Mouse (Mus musculus) neural tube, embryonic 14.5 days (tissue): ENCODE measurements around the gene Elovl5. TPM values are rescaled to one million over a fixed set of nuclear protein-coding genes. Genes with fewer than 3 reads are reported as not detected.

Experiments used
- ATAC-seq: fragments of 200-750 bp; cut with Nextera tagmentation; 2 replicates; pipeline ENCODE4 v1.8.0; 2017; ENCODE audit warnings: low read depth, mild to moderate bottlenecking, moderate TSS enrichment, moderate library complexity
- H3K27ac ChIP-seq: fragments of 300-500 bp; sonication (generic); 2 replicates; pipeline ENCODE4 v1.5.1; 2014; ENCODE audit warnings: low read depth, mild to moderate bottlenecking, control low read depth, low read length, moderate library complexity, mixed read lengths
- H3K27me3 ChIP-seq: fragments of 300-500 bp; sonication (generic); 2 replicates; pipeline ENCODE4 v1.6.1; 2014; ENCODE audit warnings: low read length; ENCODE audit not compliant: control insufficient read depth, insufficient read depth
- H3K36me3 ChIP-seq: fragments of 300-500 bp; sonication (generic); 2 replicates; pipeline ENCODE4 v1.6.1; 2014; ENCODE audit warnings: low read length, mixed read lengths; ENCODE audit not compliant: control insufficient read depth, insufficient read depth
- H3K4me1 ChIP-seq: fragments of 300-500 bp; sonication (generic); 2 replicates; pipeline ENCODE4 v1.6.1; 2014; ENCODE audit warnings: low read length; ENCODE audit not compliant: control insufficient read depth, insufficient read depth
- H3K4me2 ChIP-seq: fragments of 300-500 bp; sonication (generic); 2 replicates; pipeline ENCODE4 v1.6.1; 2014; ENCODE audit warnings: mild to moderate bottlenecking, low read depth, low read length, control low read depth
- H3K4me3 ChIP-seq: fragments of 300-500 bp; sonication (generic); 2 replicates; pipeline ENCODE4 v1.5.1; 2014; ENCODE audit warnings: low read depth, low read length, control low read depth, mixed read lengths
- H3K9ac ChIP-seq: fragments of 300-500 bp; sonication (generic); replicated peaks from 2 replicates; pipeline ENCODE4 v1.6.1; 2014; ENCODE audit warnings: low read depth, mild to moderate bottlenecking, control low read depth, low read length, mixed read lengths
- H3K9me3 ChIP-seq: fragments of 300-500 bp; sonication (generic); 2 replicates; pipeline ENCODE4 v1.6.1; 2016; ENCODE audit warnings: low read length; ENCODE audit not compliant: control insufficient read depth
- WGBS: fragments of 180-500 bp; shearing (Covaris S2); extraction: QIAGEN DNeasy Blood & Tissue Kit; methylation state at CpG from one replicate; pipeline ENCODE4 v1.1.7; 2014; 5-methylcytosine and 5-hydroxymethylcytosine counted together
- polyA plus RNA-seq: library from polyadenylated mRNA; unstranded; fragments of >200 nt; fragmentation: Nextera tagmentation; extraction: Ambion mirVana; gene quantifications from 2 replicates; pipeline ENCODE4 v1.2.1, GENCODE M21; 2014

Elovl5 gene
- polyA plus RNA-seq, 1 experiment from 2014 or later = 69.1 TPM

DNA sequence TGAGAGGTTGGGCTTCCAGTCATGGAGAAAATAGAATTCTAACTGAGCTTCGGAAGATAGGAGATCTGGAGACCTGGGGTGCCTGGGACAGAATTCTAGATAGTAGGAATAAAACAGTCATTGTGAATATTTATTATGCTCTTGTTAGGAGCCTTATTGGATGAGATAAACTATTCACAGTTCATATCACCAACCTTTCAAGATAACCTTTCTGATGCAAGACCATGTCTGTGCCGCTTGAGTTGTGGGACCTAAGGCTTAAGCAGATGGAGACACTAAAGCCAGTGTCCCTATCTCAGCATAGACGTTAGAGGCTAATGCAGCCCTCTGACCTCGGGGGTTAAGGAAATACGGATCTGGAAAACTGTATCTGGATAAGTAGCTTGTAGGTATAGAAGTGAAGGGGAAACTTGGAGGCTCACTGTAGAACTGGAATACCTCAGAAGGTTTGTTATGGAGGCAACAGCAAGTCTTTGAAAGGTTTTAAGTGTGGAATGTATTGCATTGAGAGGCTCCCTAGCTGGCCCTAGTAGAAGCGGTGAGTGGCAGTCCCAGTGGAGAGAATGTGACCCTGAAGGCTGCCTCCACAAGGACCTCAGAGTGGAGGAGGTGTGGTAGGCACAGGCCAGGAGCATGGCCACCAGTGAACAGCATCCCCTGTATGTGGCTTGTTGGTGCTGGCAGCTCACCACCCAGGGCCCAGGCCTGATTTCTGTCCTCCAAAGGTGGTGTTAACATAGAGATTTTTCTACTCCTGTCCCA lies 52.2 kb downstream of the Elovl5 start:
- Histone ChIP-seq H3K4me3 (no peak overlapping the region), H3K9me3 (no peaks in the 10 kb centered on the region), H3K36me3 (no peaks in the 10 kb centered on the region), H3K27me3 (no peaks in the 10 kb centered on the region), H3K27ac (no peak overlapping the region), H3K4me1 (no peaks in the 10 kb centered on the region), H3K4me2 (no peak overlapping the region), H3K9ac (no peak overlapping the region)
- 95% methylated on average over 6 of the region's 6 CpGs for WGBS
- ATAC-seq = no peak

DNA sequence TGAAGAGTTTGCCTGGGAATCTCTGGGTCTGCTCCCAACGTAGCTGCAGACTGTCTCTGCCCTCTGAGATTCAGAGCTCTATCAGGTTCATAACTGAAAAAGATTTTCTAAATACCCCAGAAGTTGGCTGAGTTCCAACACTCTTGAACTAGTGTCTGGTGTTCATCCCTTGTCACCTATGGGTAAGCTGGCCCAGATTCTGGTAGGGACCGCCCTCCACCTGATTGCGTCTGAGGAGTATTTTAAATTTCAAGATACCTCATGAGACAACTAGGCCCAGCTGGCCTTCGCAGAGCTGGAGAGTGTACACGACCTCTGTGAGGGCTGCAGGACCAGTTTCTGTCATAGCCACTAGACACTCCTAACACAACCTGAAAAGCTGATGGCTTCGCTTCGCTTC lies 61.8 kb downstream of the Elovl5 start:
- Histone ChIP-seq H3K27ac (no peak overlapping the region), H3K4me3 (no peak overlapping the region), H3K9ac (no peak overlapping the region), H3K36me3 (peaks cover 18% of the 10 kb centered on the region), H3K27me3 (no peaks in the 10 kb centered on the region), H3K9me3 (no peaks in the 10 kb centered on the region), H3K4me1 (no peaks in the 10 kb centered on the region), H3K4me2 (no peak overlapping the region)
- WGBS = 96% methylated on average over 7 of the region's 7 CpGs
- no peak for ATAC-seq

DNA sequence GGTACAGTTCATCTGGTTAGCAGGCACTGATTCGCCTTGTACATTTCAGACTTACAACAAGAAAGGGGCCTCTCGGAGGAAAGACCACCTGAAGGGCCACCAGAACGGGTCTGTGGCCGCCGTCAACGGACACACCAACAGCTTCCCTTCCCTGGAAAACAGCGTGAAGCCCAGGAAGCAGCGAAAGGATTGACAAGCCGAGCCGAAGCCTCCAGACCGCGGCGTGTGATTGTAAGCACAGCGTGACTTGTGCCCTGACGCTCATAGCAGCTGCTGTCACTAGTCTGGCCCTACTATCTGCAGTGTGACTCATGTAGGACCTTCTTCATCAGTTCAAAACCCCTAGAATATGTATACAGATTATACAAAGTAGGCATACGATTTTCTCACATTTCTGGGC lies 65.5 kb downstream of the Elovl5 start:
- H3K27me3 ChIP-seq = no peaks in the 10 kb centered on the region

DNA sequence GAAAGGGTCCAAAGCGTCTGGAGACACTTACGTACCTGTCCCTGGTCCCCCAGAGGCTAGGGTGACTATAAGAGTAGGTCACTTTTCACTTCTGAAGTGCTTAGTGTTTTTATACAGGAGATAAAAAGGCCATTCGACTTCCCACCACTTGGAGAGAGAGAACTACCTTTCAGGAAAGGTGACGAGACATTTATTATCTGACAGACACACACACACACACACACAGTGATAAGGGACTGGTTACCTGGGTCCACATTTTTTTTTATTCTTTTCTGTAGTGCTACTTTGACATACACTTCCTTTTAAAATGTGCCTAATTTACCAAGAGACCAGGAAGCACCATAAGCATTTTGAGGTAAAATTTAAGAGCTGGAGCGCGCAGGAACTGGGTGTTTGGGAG lies 66.4 kb downstream of the Elovl5 start:
- Histone ChIP-seq H3K27ac (no peak overlapping the region), H3K9me3 (no peaks in the 10 kb centered on the region), H3K9ac (no peak overlapping the region), H3K4me3 (no peak overlapping the region), H3K36me3 (peaks cover 14% of the 10 kb centered on the region), H3K27me3 (no peaks in the 10 kb centered on the region), H3K4me1 (no peaks in the 10 kb centered on the region), H3K4me2 (no peak overlapping the region)
- 90% methylated on average over 6 of the region's 6 CpGs for WGBS
- ATAC-seq = no peak

More for the DNA sequence above, 65.5 kb downstream of the Elovl5 start:
- no peak for ATAC-seq
- Histone ChIP-seq H3K9ac (no peak overlapping the region), H3K4me2 (no peak overlapping the region), H3K27ac (no peak overlapping the region), H3K9me3 (no peaks in the 10 kb centered on the region), H3K4me3 (no peak overlapping the region), H3K4me1 (no peaks in the 10 kb centered on the region), H3K36me3 (peaks cover 15% of the 10 kb centered on the region)
- WGBS = 93% methylated on average over 16 of the region's 16 CpGs

DNA sequence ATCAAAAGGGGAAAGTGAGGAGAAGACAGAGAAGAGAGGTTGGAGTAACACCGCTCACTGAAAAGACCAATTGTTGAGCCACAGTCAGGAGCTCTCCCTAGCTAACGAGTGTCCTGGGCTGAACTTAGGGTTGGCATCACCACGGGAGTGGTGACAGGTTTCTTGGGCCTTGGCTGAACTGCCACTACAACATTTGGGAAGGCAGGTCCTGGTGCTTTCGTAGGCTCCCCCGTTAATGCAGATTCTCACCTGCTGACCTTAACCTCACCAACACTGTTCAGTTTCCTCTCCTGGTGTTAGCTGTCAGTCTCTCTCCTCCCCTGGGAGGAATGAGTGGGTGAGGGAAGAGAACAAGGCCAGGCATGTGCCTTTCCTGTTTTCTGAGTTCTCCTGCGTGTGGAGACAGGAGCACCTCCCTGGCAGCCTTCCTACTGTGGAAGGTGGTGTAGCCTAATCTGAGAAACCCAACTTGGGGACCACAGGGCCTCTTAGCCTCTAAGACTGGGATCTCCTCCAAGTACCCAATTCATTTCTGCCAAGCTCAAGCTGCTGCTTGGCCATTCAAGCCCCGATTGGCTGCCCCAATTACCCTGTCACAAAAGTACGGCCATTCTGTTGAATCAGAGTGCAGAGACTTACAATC lies 69.1 kb downstream of the Elovl5 start:
- Histone ChIP-seq H3K9ac (no peak overlapping the region), H3K27me3 (no peaks in the 10 kb centered on the region), H3K4me2 (no peak overlapping the region), H3K36me3 (peaks cover 9% of the 10 kb centered on the region; the same call in 1 of the 2 replicates), H3K4me1 (no peaks in the 10 kb centered on the region), H3K9me3 (no peaks in the 10 kb centered on the region), H3K4me3 (no peak overlapping the region), H3K27ac (no peak overlapping the region)
- no peak for ATAC-seq
- WGBS = 81% methylated on average over 8 of the region's 8 CpGs

DNA sequence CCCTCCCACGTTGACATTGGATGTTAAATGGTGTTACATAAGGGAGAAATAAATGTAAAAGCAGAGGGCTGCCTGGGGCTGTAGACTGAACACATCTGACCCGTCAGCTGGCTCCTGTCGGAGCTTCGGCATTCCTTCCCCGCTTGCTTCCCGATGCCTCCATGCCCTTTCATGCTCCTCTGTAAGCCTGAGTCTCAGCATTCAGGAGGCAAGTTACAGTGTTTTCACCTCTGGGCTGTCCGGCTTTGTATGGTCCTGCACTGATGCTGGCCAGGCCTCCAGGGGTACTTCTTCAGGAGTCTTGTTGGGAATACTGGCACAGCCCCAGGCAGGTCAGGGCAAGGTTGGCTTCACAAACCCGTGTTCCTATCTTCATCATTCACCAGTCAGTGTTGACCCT lies 72.5 kb downstream of the Elovl5 start:
- 69% methylated on average over 8 of the region's 8 CpGs for WGBS
- H3K9me3 ChIP-seq = no peaks in the 10 kb centered on the region

DNA sequence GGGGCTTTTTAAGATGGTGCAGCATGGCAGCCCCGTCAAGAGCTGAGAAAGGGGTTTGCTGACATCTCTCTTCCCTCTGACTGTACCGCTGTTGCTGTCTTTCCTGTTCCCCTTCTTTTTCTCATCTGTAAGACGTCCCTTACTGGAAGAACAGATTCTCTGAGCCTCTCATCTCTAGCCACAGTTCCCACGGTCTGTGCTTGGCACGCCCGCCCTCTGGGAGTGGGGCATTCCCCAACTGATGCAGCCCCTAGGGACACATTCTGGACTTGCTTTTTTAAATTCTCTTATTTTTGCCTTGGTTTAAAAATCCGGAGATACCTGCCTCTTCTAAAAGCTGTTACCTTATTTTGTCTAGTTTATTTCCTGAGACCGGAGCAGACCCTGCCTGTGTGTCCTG lies 73.1 kb downstream of the Elovl5 start:
- no peaks in the 10 kb centered on the region for H3K27me3 ChIP-seq
- no peak overlapping the region for H3K4me3 ChIP-seq
- H3K4me1 ChIP-seq = no peaks in the 10 kb centered on the region
- H3K4me2 ChIP-seq = no peak overlapping the region
- H3K9ac ChIP-seq = no peak overlapping the region
- no peak overlapping the region for H3K27ac ChIP-seq
- 75% methylated on average over 8 of the region's 8 CpGs for WGBS
- no peaks in the 10 kb centered on the region for H3K36me3 ChIP-seq
- ATAC-seq = no peak
- no peaks in the 10 kb centered on the region for H3K9me3 ChIP-seq

More for the DNA sequence above, 72.5 kb downstream of the Elovl5 start:
- H3K27ac ChIP-seq = no peak overlapping the region
- no peak overlapping the region for H3K9ac ChIP-seq
- no peak overlapping the region for H3K4me3 ChIP-seq
- no peak overlapping the region for H3K4me2 ChIP-seq
- H3K36me3 ChIP-seq = no peaks in the 10 kb centered on the region
- H3K4me1 ChIP-seq = no peaks in the 10 kb centered on the region
- ATAC-seq = no peak
- no peaks in the 10 kb centered on the region for H3K27me3 ChIP-seq

DNA sequence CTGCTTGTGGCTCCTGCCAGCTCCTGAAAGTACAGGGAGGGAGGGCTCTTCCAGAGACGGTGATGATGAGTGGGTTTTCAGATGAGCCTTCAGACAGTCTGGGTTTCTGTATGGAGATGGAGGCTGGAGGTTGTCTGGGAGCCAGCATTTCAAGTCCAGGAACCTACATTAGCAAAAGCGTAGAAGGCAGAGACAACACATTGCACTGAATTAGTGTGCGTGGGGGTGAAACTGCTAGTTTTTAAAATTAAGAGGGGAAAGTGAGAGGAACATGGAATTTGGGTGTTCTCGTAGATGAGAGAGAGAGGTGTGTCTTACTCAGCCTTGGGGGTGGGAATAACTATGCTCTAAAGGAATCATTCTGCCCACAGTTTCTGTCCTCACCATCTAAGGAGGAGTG lies 74.5 kb downstream of the Elovl5 start:
- Histone ChIP-seq H3K9me3 (no peaks in the 10 kb centered on the region), H3K27ac (no peak overlapping the region), H3K4me1 (no peaks in the 10 kb centered on the region), H3K36me3 (no peaks in the 10 kb centered on the region), H3K4me2 (no peak overlapping the region), H3K4me3 (no peak overlapping the region), H3K9ac (no peak overlapping the region), H3K27me3 (no peaks in the 10 kb centered on the region)
- WGBS = 94% methylated on average over 4 of the region's 4 CpGs
- no peak for ATAC-seq

DNA sequence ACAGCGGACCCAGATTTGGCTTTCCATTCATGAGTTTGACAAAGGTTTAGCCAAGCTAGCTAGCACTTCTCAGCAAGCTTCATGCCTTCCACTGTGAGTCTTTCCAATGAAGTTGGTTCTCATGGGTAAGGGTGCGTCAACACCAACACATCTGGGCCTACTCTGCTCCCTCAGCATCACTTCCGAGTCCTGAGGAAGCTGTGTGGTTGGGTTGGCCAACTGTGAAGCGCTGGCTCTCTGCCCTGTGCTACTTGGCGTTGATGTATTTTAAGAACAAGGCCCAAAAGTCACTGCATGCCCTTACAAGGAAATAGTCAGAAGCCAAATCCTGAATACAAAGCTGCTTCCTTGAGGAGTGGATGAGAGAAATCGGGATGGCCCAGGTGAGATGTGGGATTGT lies 75.1 kb downstream of the Elovl5 start:
- no peak overlapping the region for H3K4me2 ChIP-seq
- H3K36me3 ChIP-seq = no peaks in the 10 kb centered on the region
- H3K27ac ChIP-seq = no peak overlapping the region
- WGBS = 93% methylated on average over 6 of the region's 6 CpGs
- H3K9me3 ChIP-seq = no peaks in the 10 kb centered on the region
- no peak for ATAC-seq
- no peak overlapping the region for H3K4me3 ChIP-seq
- H3K9ac ChIP-seq = no peak overlapping the region
- no peaks in the 10 kb centered on the region for H3K27me3 ChIP-seq
- H3K4me1 ChIP-seq = no peaks in the 10 kb centered on the region
